Mouse (Mus musculus): ENCODE measurements around the gene Stat1.

- no peak for TF ChIP-seq EP300 (IDR thresholded peaks at IDR 0.05; ENCODE audit: low read depth)
- no peak for TF ChIP-seq CTCF (IDR thresholded peaks at IDR 0.05; ENCODE audit: low read depth)
Measured at GRCm38 (mm10) chr1:52175983-52176382, 56.7 kb downstream of the Stat1 start.
